Mouse (Mus musculus) kidney, postnatal 0 days (tissue): Measurements from ENCODE around the gene Kcnh6. TPM values are rescaled to one million over a fixed set of nuclear protein-coding genes. Genes with fewer than 3 reads are reported as not detected.
A peak's percentile ranks its signal among the peaks of the same experiment; 100 is the strongest.

Source experiments
- ATAC-seq: fragments of 200-750 bp; cut with Nextera tagmentation; replicated peaks from 2 replicates; pipeline ENCODE4 v1.8.0; 2017; ENCODE audit warnings: low read depth, moderate number of reproducible peaks, moderate TSS enrichment, moderate library complexity; ENCODE audit not compliant: low FRiP score
- DNase-seq: peaks from one replicate; pipeline ENCODE4 v3.0.0-alpha.2; 2016; ENCODE audit warnings: low spot score
- H3K27ac ChIP-seq: fragments of 300-500 bp; sonication (generic); 2 replicates; pipeline ENCODE4 v1.5.1; 2014; ENCODE audit warnings: mild to moderate bottlenecking
- H3K27me3 ChIP-seq: fragments of 300-500 bp; sonication (generic); 2 replicates; pipeline ENCODE4 v1.6.1; 2014; ENCODE audit warnings: low read length, mixed read lengths; ENCODE audit not compliant: insufficient read depth
- H3K36me3 ChIP-seq: fragments of 300-500 bp; sonication (generic); 2 replicates; pipeline ENCODE4 v1.6.1; 2014; ENCODE audit warnings: low read length, mixed read lengths; ENCODE audit not compliant: insufficient read depth
- H3K4me1 ChIP-seq: fragments of 300-500 bp; sonication (generic); replicated peaks from 2 replicates; pipeline ENCODE4 v1.6.1; 2014; ENCODE audit warnings: antibody characterized with exemption, low read length, mixed read lengths; ENCODE audit not compliant: insufficient read depth
- H3K4me2 ChIP-seq: fragments of 300-500 bp; sonication (generic); 2 replicates; pipeline ENCODE4 v1.6.1; 2014; ENCODE audit warnings: mild to moderate bottlenecking, low read length, moderate library complexity, mixed read lengths
- H3K4me3 ChIP-seq: fragments of 300-500 bp; sonication (generic); replicated peaks from 2 replicates; pipeline ENCODE4 v1.5.1; 2014; ENCODE audit warnings: low read depth, low read length
- H3K9ac ChIP-seq: fragments of 300-500 bp; sonication (generic); 2 replicates; pipeline ENCODE4 v1.6.1; 2014; ENCODE audit warnings: low read depth, low read length
- H3K9me3 ChIP-seq: fragments of 300-500 bp; sonication (generic); replicated peaks from 2 replicates; pipeline ENCODE4 v1.6.1; 2016; ENCODE audit warnings: low read length, inconsistent platforms, mixed read lengths
- CTCF ChIP-seq: IDR thresholded peaks from 2 replicates; pipeline ENCODE4 v1.5.1; 2016; ENCODE audit warnings: antibody characterized with exemption, low read depth, mild to moderate bottlenecking, moderate library complexity
- WGBS: fragments of 180-500 bp; shearing (Covaris S2); extraction: QIAGEN DNeasy Blood & Tissue Kit; methylation state at CpG from one replicate; pipeline ENCODE4 v1.1.7; 2014; 5-methylcytosine and 5-hydroxymethylcytosine counted together
- polyA plus RNA-seq: library from polyadenylated mRNA; unstranded; fragments of >200 nt; fragmentation: Nextera tagmentation; extraction: Ambion mirVana; gene quantifications from 2 replicates; pipeline ENCODE4 v1.2.1, GENCODE M21; 2015

The Kcnh6 gene
- polyA plus RNA-seq, 1 experiment from 2014 or later, result 0.05 TPM

DNA sequence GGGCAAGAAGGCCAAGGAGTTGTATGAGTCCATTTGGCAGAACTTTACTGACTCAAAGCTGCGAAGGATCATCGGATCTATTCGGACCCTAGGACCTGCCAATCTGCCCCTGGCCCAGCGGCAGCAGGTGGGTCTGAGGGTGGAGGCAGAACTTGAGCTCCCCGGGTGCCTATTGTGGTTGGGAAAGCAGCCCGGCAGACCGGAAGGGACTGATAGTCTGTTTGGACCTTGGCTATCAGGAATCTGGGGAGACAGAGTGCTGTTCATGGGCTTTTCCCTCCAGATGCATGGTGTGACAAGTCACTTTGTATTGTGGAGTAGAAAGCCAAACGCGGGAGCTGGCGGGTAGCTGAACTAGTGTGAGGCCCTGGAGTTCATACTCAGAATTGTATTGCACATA lies 39.0 kb upstream of the Kcnh6 start:
- Histone ChIP-seq H3K36me3 (no peaks in the 10 kb centered on the region), H3K27me3 (0 out of 2 replicates have a peak, but pooled peaks cover 11% of the 10 kb centered on the region), H3K9me3 (no peaks in the 10 kb centered on the region), H3K4me3 (peak overlapping the region; percentile 38), H3K4me1 (peaks cover 7% of the 10 kb centered on the region; the same call in 1 of the 2 replicates), H3K4me2 (peak overlapping the region; percentile 89; the same call in 1 of the 2 replicates), H3K9ac (no peak overlapping the region), H3K27ac (no peak overlapping the region)
- ATAC-seq, result no peak
- no peak for TF ChIP-seq CTCF
- 59% methylated on average over 10 of the region's 10 CpGs for WGBS
- DNase-seq, result no peak

DNA sequence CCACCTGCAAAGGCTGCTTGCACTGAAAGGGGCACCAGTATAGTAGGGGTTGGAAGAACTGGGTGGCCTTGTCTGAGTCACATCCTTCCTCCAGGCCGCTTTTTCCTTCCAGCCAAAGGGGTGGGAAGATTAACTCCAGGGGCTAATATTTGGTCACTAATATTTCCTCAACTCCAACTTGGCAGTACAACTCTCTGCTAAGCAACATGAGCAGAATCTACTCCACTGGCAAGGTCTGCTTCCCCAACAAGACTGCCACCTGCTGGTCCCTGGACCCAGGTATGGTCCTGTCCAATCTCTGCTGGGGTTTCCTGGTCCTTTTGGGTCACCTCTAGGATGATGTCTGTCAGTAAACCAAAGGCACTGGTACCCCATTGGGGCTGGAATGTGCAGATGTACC lies 38.4 kb upstream of the Kcnh6 start:
- no peaks in the 10 kb centered on the region for H3K9me3 ChIP-seq
- H3K4me1 ChIP-seq, result peaks cover 7% of the 10 kb centered on the region; the same call in 1 of the 2 replicates
- H3K36me3 ChIP-seq, result no peaks in the 10 kb centered on the region
- H3K9ac ChIP-seq, result no peak overlapping the region
- H3K27me3 ChIP-seq, result 0 out of 2 replicates have a peak, but pooled peaks cover 11% of the 10 kb centered on the region
- H3K4me3 ChIP-seq, result no peak overlapping the region
- TF ChIP-seq CTCF, result peak; percentile 75
- ATAC-seq, result no peak
- peak; percentile 50 for DNase-seq
- 41% methylated on average over 1 of the region's 1 CpGs for WGBS
- H3K27ac ChIP-seq, result no peak overlapping the region
- no peak overlapping the region for H3K4me2 ChIP-seq

DNA sequence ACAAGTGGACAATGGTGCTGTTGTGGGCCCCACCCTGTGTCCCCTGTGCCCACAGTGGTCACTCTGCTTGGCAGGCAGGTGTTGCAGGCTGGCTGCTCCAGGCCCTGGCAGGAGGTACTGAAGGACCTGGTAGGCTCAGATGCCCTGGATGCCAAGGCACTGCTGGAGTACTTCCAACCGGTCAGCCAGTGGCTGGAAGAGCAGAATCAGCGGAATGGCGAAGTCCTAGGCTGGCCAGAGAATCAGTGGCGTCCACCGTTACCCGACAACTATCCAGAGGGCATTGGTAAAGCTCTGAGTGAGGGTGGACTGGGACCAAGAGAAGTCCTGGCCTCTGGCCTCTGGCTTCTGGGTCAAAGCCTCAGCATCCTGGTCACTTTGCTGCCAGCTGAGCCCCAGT lies 33.3 kb upstream of the Kcnh6 start:
- no peak for TF ChIP-seq CTCF
- Histone ChIP-seq H3K27ac (peak overlapping the region; percentile 28; the same call in 1 of the 2 replicates), H3K4me1 (no peaks in the 10 kb centered on the region), H3K9me3 (no peaks in the 10 kb centered on the region), H3K27me3 (no peaks in the 10 kb centered on the region), H3K9ac (no peak overlapping the region), H3K36me3 (no peaks in the 10 kb centered on the region), H3K4me2 (no peak overlapping the region), H3K4me3 (no peak overlapping the region)
- DNase-seq, result no peak
- ATAC-seq, result no peak
- WGBS, result 89% methylated on average over 6 of the region's 6 CpGs

DNA sequence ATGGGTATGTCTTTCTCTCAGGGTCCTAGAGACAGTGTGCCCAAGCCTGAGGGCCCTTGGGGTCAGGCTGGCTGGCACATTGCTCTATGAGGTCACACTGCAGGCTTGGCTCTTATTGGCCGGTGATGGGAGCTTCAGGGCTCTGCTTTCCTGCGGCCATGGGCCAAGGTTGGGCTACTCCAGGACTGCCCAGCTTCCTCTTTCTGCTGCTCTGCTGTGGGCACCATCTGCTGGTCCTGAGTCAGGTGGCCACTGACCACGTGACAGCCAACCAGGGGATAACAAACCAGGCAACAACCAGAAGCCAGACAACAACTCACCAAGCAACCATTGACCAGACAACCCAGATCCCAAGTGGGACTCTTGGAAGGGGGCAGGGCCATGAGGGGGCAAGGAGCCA lies 32.9 kb upstream of the Kcnh6 start:
- DNase-seq (no peak), ATAC-seq (peak; percentile 5; the same call in 1 of the 2 replicates)
- Histone ChIP-seq H3K4me1 (no peaks in the 10 kb centered on the region), H3K27ac (peak overlapping the region; percentile 28; the same call in 1 of the 2 replicates), H3K4me3 (no peak overlapping the region), H3K4me2 (no peak overlapping the region), H3K9me3 (no peaks in the 10 kb centered on the region), H3K9ac (no peak overlapping the region), H3K36me3 (no peaks in the 10 kb centered on the region), H3K27me3 (no peaks in the 10 kb centered on the region)
- no peak for TF ChIP-seq CTCF
- 78% methylated on average over 3 of the region's 3 CpGs for WGBS

DNA sequence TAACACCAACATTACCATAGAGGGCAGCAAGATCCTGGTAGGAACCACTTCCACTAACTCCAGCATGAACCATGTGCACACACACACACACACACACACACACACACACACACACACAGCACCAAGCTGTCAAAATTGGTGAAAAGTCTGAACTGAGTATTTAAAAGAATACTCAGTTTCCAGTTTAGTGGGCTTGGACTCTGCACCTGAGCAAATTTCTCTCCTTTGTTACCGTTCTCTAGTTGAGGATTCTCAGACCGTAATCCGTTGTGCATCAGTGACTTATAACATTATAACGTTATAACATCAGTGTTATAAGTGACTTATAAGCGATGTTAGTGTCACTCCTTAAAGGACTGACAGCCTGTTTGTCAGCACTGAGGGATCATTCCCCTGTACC lies 32.3 kb upstream of the Kcnh6 start:
- no peaks in the 10 kb centered on the region for H3K27me3 ChIP-seq
- H3K27ac ChIP-seq, result 0 out of 2 replicates have a peak overlapping the region, but pooled peaks have one; percentile 28
- WGBS, result 73% methylated on average over 5 of the region's 5 CpGs
- no peak overlapping the region for H3K9ac ChIP-seq
- no peak overlapping the region for H3K4me2 ChIP-seq
- H3K9me3 ChIP-seq, result no peaks in the 10 kb centered on the region
- TF ChIP-seq CTCF, result no peak
- no peaks in the 10 kb centered on the region for H3K4me1 ChIP-seq
- no peak overlapping the region for H3K4me3 ChIP-seq
- ATAC-seq, result no peak; the same call in 1 of the 2 replicates
- no peaks in the 10 kb centered on the region for H3K36me3 ChIP-seq
- DNase-seq, result no peak

DNA sequence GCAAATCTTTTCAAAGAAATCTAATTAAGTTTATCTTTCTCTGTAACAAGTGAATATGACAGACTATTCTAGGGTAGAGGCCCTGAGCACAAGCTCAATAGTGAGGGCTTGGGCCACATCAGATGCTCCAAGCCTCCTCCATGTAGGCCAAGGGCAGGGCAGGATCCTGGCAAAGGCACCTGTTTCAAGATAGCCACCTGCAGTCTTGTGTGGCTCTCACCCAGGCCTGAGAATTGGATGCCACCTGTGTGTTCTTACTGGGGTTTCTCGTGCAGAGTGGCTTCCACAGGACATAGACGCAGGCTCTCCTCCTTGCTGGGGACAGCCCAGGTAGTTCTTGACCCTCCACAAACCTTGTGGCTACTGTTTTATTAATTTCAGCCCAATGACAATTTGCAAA lies 29.7 kb upstream of the Kcnh6 start:
- 76% methylated on average over 2 of the region's 2 CpGs for WGBS
- ATAC-seq, result no peak
- no peak for TF ChIP-seq CTCF
- no peak overlapping the region for H3K9ac ChIP-seq
- H3K27me3 ChIP-seq, result no peaks in the 10 kb centered on the region
- DNase-seq, result no peak
- no peak overlapping the region for H3K27ac ChIP-seq
- no peaks in the 10 kb centered on the region for H3K36me3 ChIP-seq
- no peaks in the 10 kb centered on the region for H3K4me1 ChIP-seq
- no peak overlapping the region for H3K4me2 ChIP-seq
- no peak overlapping the region for H3K4me3 ChIP-seq
- no peaks in the 10 kb centered on the region for H3K9me3 ChIP-seq

DNA sequence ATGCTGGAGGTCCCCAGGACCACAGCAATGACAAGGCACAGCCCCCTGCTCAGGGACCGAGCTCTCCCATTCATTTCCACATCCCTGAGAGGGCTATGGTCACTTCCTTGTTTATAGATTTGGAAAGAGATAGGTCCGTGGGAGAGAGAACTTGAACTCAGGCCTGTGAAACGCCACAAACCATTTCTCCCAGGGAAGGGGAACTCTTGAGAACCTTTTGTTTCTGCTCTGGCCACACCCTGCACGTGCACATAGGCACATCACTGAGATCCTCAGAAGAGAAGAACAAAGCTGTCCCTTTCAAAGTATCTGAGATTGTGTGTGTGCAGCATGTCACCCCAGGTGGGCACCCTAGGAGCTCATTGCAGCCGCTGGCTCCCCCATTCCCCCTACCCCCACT lies 29.3 kb upstream of the Kcnh6 start:
- no peak overlapping the region for H3K9ac ChIP-seq
- DNase-seq, result no peak
- H3K27me3 ChIP-seq, result no peaks in the 10 kb centered on the region
- no peaks in the 10 kb centered on the region for H3K9me3 ChIP-seq
- no peak overlapping the region for H3K4me3 ChIP-seq
- no peak overlapping the region for H3K4me2 ChIP-seq
- no peak for ATAC-seq
- no peaks in the 10 kb centered on the region for H3K36me3 ChIP-seq
- no peak overlapping the region for H3K27ac ChIP-seq
- no peak for TF ChIP-seq CTCF
- 63% methylated on average over 5 of the region's 5 CpGs for WGBS
- no peaks in the 10 kb centered on the region for H3K4me1 ChIP-seq
